Mouse (Mus musculus): ENCODE measurements around the gene Nubp1.

Nubp1 gene

GRCm38 (mm10) chr16:10471950-10472349, 60.2 kb downstream of the Nubp1 start:
- DNase-seq = peak; percentile 23
